ENCODE assay signal across 8 mouse cellular contexts in the genomic region with DNA sequence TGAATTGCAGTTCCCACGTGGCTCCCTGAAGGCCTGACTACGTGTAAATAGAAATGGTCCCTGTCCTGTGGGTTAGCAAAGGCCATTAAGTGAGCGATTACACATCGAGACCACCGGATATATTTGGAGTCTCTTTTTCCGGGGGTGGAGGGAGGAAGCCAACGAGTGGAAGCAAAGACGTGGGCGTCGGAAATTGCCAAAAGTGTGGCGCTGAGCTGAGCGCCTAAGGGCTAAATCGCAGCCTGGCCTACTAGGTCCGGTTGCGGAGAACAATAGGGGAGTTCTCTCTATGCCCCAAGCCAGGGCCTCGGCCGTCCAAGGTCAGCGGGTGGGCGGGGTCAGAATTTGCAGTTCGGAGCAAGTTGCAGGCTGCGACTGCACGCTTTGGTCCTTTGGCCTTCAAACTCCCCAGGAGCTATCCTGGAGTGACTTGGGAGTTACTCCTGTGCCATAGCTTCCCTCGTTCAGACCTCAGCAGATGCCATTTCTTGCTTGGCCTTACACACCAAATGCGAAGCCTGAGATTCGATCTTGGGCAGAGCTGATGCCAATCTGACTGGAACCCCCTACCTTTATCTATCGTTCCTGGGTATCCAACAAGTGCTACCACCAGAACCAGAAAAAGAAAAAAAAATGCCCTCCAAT. TPM values are rescaled to one million over a fixed set of nuclear protein-coding genes. Genes with fewer than 3 reads are reported as not detected.
DNase-seq lines count a peak whose midpoint lies in the region; ATAC-seq and TF ChIP-seq lines count a peak whose summit lies in the region.

No protein-coding gene starts in this region.

- H3K4me2 ChIP-seq in forebrain, embryonic 11.5 days (ENCODE audit: low read depth, low read length, severe bottlenecking): 0 out of 2 replicates have a peak overlapping the region, but pooled peaks have one; percentile 8
- no peak overlapping the region for H3K4me2 ChIP-seq in forebrain, embryonic 15.5 days (replicated peaks)
- peak overlapping the region; percentile 56; the same call in 1 of the 2 replicates for H3K4me2 ChIP-seq in heart, postnatal 0 days (ENCODE audit: low read depth, low read length)
- H3K4me2 ChIP-seq in liver, embryonic 14.5 days (ENCODE audit: low read depth): peak overlapping the region; percentile 56; the same call in 1 of the 2 replicates

- H3K4me1 ChIP-seq in forebrain, embryonic 11.5 days (replicated peaks; ENCODE audit: control insufficient read depth, insufficient read depth, low read length): peaks cover 25% of the 10 kb centered on the region
- peaks cover 49% of the 10 kb centered on the region for H3K4me1 ChIP-seq in forebrain, embryonic 15.5 days
- H3K4me1 ChIP-seq in heart, postnatal 0 days (ENCODE audit: control insufficient read depth, insufficient read depth): peaks cover 6% of the 10 kb centered on the region
- H3K4me1 ChIP-seq in liver, embryonic 14.5 days (replicated peaks; ENCODE audit: control insufficient read depth in 2 of 2, insufficient read depth in 2 of 2, low read length in 1 of 2): no peaks in the 10 kb centered on the region; a peak in 2 of 4 replicates

- no peaks in the 10 kb centered on the region for H3K36me3 ChIP-seq in forebrain, embryonic 11.5 days (ENCODE audit: control insufficient read depth, insufficient read depth, low read length)
- H3K36me3 ChIP-seq in forebrain, embryonic 15.5 days: no peaks in the 10 kb centered on the region
- no peaks in the 10 kb centered on the region for H3K36me3 ChIP-seq in heart, postnatal 0 days (replicated peaks; ENCODE audit: control insufficient read depth, insufficient read depth, low read length)
- no peaks in the 10 kb centered on the region for H3K36me3 ChIP-seq in liver, embryonic 14.5 days (replicated peaks; ENCODE audit: control insufficient read depth, insufficient read depth, low read depth)

- ATAC-seq in forebrain, embryonic 11.5 days (replicated peaks; ENCODE audit: low FRiP score): no peak
- no peak for ATAC-seq in forebrain, embryonic 15.5 days (replicated peaks)
- no peak for ATAC-seq in heart, postnatal 0 days (ENCODE audit: insufficient read depth, low read depth)
- ATAC-seq in liver, embryonic 14.5 days (ENCODE audit: insufficient read depth): no peak

- TF ChIP-seq EP300 in heart, postnatal 0 days (IDR thresholded peaks at IDR 0.05; ENCODE audit: low read depth): no peak
- TF ChIP-seq EP300 in liver, embryonic 14.5 days (IDR thresholded peaks at IDR 0.05; ENCODE audit: low read depth): no peak

- no peak overlapping the region for H3K4me3 ChIP-seq in forebrain, embryonic 11.5 days (ENCODE audit: low read depth, low read length)
- no peak overlapping the region for H3K4me3 ChIP-seq in forebrain, embryonic 15.5 days
- H3K4me3 ChIP-seq in heart, postnatal 0 days (ENCODE audit: low read depth, low read length): 0 out of 2 replicates have a peak overlapping the region, but pooled peaks have one; percentile 4
- H3K4me3 ChIP-seq in liver, embryonic 14.5 days (ENCODE audit: insufficient read depth in 1 of 2, low read depth in 2 of 2, low read length in 2 of 2): no peak overlapping the region

- no peaks in the 10 kb centered on the region for H3K9me3 ChIP-seq in forebrain, embryonic 11.5 days (ENCODE audit: control insufficient read depth, low read length)
- no peaks in the 10 kb centered on the region for H3K9me3 ChIP-seq in forebrain, embryonic 15.5 days
- no peaks in the 10 kb centered on the region for H3K9me3 ChIP-seq in heart, postnatal 0 days (replicated peaks; ENCODE audit: control insufficient read depth, low read length)
- H3K9me3 ChIP-seq in liver, embryonic 14.5 days (ENCODE audit: control insufficient read depth, low read length): no peaks in the 10 kb centered on the region

- H3K27ac ChIP-seq in forebrain, embryonic 11.5 days (ENCODE audit: low read depth, low read length): no peak overlapping the region
- no peak overlapping the region for H3K27ac ChIP-seq in forebrain, embryonic 15.5 days (replicated peaks)
- no peak overlapping the region for H3K27ac ChIP-seq in heart, postnatal 0 days (ENCODE audit: low read depth)
- no peak overlapping the region for H3K27ac ChIP-seq in liver, embryonic 14.5 days

- H3K27me3 ChIP-seq in forebrain, embryonic 11.5 days (ENCODE audit: control insufficient read depth, insufficient read depth, low read length): peaks cover 63% of the 10 kb centered on the region
- peaks cover 74% of the 10 kb centered on the region for H3K27me3 ChIP-seq in forebrain, embryonic 15.5 days
- H3K27me3 ChIP-seq in heart, postnatal 0 days (ENCODE audit: control insufficient read depth, insufficient read depth, low read length): peaks cover 65% of the 10 kb centered on the region
- H3K27me3 ChIP-seq in liver, embryonic 14.5 days (ENCODE audit: control insufficient read depth, insufficient read depth, low read length): peaks cover 65% of the 10 kb centered on the region

- no peak overlapping the region for H3K9ac ChIP-seq in forebrain, embryonic 11.5 days (ENCODE audit: low read length)
- no peak overlapping the region for H3K9ac ChIP-seq in forebrain, embryonic 15.5 days (replicated peaks)
- H3K9ac ChIP-seq in heart, postnatal 0 days (replicated peaks; ENCODE audit: low read depth, low read length): no peak overlapping the region
- H3K9ac ChIP-seq in liver, embryonic 14.5 days (replicated peaks): no peak overlapping the region

- 1% methylated on average over 26 of the region's 26 CpGs for WGBS in forebrain, embryonic 11.5 days
- 3% methylated on average over 26 of the region's 26 CpGs for WGBS in forebrain, embryonic 15.5 days
- 9% methylated on average over 26 of the region's 26 CpGs for WGBS in heart, postnatal 0 days
- 2% methylated on average over 26 of the region's 26 CpGs for whole genome bisulfite sequencing in liver, embryonic 14.5 days (ENCODE audit: insufficient replicate concordance)

- DNase-seq in forebrain, embryonic 11.5 days (ENCODE audit: low spot score): peak; percentile 65
- peak; percentile 38 to 43 for DNase-seq in B cell, adult 2 months
- DNase-seq in heart, postnatal 0 days (ENCODE audit: low spot score): no peak
- DNase-seq in liver, embryonic 14.5 days (ENCODE audit: low read depth in 3 of 3, low spot score in 3 of 3): no peak
- peak; percentile 16 for DNase-seq in yolk sac, embryonic 10.5 days (ENCODE audit: low spot score)
- no peak for DNase-seq in adipocyte (ENCODE audit: low spot score)
- no peak for DNase-seq in right cerebral cortex, adult 18-20 months

- no peak for TF ChIP-seq CTCF in heart, postnatal 0 days (IDR thresholded peaks at IDR 0.05; ENCODE audit: low read depth)
- no peak for TF ChIP-seq CTCF in liver, embryonic 14.5 days (IDR thresholded peaks at IDR 0.05; ENCODE audit: low read depth)

RNA-seq across cellular contexts. Expression of a gene that starts 2.3 kb away (rescaled TPM):
- 6.4 and 7.0 TPM in 2 replicates for polyA plus RNA-seq in forebrain, embryonic 11.5 days (2014; fragmentation: Nextera tagmentation; extraction: Ambion mirVana)
- 4.3 and 4.4 TPM in 2 replicates for polyA plus RNA-seq in forebrain, embryonic 15.5 days (2015; fragmentation: Nextera tagmentation; extraction: Ambion mirVana)
- total RNA-seq in heart, postnatal 0 days (2014; rRNA removed; ENCODE audit: low replicate concordance): 2.7 and 2.9 TPM in 2 replicates
- 0.86 and 1.3 TPM in 2 replicates for polyA plus RNA-seq in heart, postnatal 0 days (2015; fragmentation: Nextera tagmentation; extraction: Ambion mirVana)
- 7.8 and 8.0 TPM in 2 replicates for polyA plus RNA-seq in liver, embryonic 14.5 days (2012; rRNA removed)
- polyA plus RNA-seq in liver, embryonic 14.5 days (2014; fragmentation: Nextera tagmentation; extraction: Ambion mirVana): 10.4 and 12.1 TPM in 2 replicates

Comparison
In these comparisons a context has a peak if more than half of its experiments do, and no peak if none do; other contexts are left out.
1. DNase-seq: peak in forebrain, embryonic 11.5 days (single experiment), B cell, adult 2 months (2 of 2) and yolk sac, embryonic 10.5 days (single experiment); none in heart, postnatal 0 days (single experiment), liver, embryonic 14.5 days (0 of 3), adipocyte (single experiment) and right cerebral cortex, adult 18-20 months (single experiment).